Comparison of ENCODE assay signal across 8 mouse cellular contexts in the genomic region with DNA sequence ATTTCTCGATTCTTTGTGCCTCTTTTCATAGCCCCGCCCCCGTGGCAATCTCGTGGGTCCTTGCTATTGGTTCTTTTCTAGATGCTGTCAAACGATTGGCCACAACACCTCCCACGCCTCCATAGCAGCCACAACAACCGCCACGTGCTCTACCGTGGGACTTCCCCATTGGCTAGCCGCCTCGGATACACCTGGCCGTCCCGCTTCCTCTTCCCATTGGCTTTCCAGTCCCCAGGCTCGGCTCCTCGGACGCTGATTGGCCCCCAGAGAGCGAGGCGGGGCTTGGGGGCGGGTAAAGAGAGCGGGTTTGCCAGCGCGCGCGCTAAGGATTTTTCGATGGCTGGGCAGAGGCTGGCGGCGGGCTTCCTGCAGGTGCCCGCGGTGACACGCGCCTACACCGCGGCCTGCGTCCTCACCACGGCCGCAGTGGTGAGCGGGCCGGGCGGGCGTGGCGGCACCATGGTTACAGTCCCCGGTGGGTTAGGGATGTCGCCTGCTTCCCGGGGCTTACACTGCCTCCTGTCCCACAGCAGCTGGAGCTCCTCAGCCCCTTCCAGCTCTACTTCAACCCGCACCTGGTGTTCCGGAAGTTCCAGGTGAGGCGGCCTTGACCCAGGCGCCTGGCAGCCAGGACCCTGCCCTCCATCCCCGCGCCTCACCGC. TPM values are rescaled to one million over a fixed set of nuclear protein-coding genes. Genes with fewer than 3 reads are reported as not detected.
DNase-seq lines count a peak whose midpoint lies in the region; ATAC-seq lines count a peak whose summit lies in the region.

A gene (plus strand): TSS at position 325 of the 662 bp plus-strand sequence.

- DNase-seq in adrenal gland, adult 18-20 months (ENCODE audit: low spot score in 2 of 2): peak; percentile 82 to 83
- peak; percentile 98 for DNase-seq in embryo, embryonic 10.5 days (ENCODE audit: low spot score)
- peak; percentile 91 for DNase-seq in gastrocnemius, postnatal 25 days
- DNase-seq in left cerebral cortex, adult 9 months (ENCODE audit: low spot score in 2 of 2): peak; percentile 98 to 99
- peak; percentile 98 to 99 for DNase-seq in right cerebral cortex, postnatal 10 days (ENCODE audit: low spot score in 2 of 2)
- peak; percentile 93 for DNase-seq in urinary bladder, postnatal 14 days (ENCODE audit: low spot score)

- peak; percentile 99 for ATAC-seq in inflammation-experienced regulatory T-cells, adult 6 months
- peak; percentile 98 for ATAC-seq in megakaryocyte progenitor cell, adult 5-6 weeks (replicated peaks; ENCODE audit: poor library complexity)

RNA-seq across cellular contexts. Expression of the gene that starts here (rescaled TPM):
- total RNA-seq in adrenal gland, adult 18-20 months (2021): 1 to 10 TPM; 1.4 to 2.3 TPM
- total RNA-seq in gastrocnemius, postnatal 25 days (2021): not detected
- polyA plus RNA-seq in inflammation-experienced regulatory T-cells, adult 6 months (2017; shearing (Covaris generic)): 1 to 10 TPM in 1 of 3 experiments, under 1 TPM in 2; 0.39 to 3.3 (median 0.73) TPM
- total RNA-seq in megakaryocyte progenitor cell, adult 5-6 weeks (2015): 0.54 and 0.64 TPM in 2 replicates
- total RNA-seq in megakaryocyte progenitor cell, adult 5-6 weeks (2017): 0.95 and 2.2 TPM in 2 replicates

Comparison
In these comparisons a context has a peak if more than half of its experiments do, and no peak if none do; other contexts are left out.
1. Peak in every context shown above with its lines: DNase-seq and ATAC-seq.
2. Peak in DNase-seq in gastrocnemius, postnatal 25 days; RNA of the gene not detected or under 1 TPM.